Mouse (Mus musculus) E14TG2a.4 (cell line): ENCODE data around the gene Nt5c2.

Experiments used
- H3K27me3 ChIP-seq: 2 replicates; pipeline ENCODE4 v1.6.1; 2014; ENCODE audit warnings: low read length, control low read depth; ENCODE audit not compliant: insufficient read depth
- H3K36me3 ChIP-seq: 2 replicates; pipeline ENCODE4 v1.6.1; 2014; ENCODE audit warnings: low read length, control low read depth; ENCODE audit not compliant: insufficient read depth
- H3K4me1 ChIP-seq: replicated peaks from 2 replicates; pipeline ENCODE4 v1.6.1; 2014; ENCODE audit warnings: low read depth, low read length, control low read depth
- H3K4me3 ChIP-seq: replicated peaks from 2 replicates; pipeline ENCODE4 v1.5.1; 2014; ENCODE audit warnings: mild to moderate bottlenecking, low read length
- H3K9me3 ChIP-seq: 2 replicates; pipeline ENCODE4 v1.6.1; 2014; ENCODE audit warnings: low read length, control low read depth
- CTCF ChIP-seq: conservative IDR thresholded peaks from 2 replicates; pipeline ENCODE4 v1.5.1; 2014; ENCODE audit warnings: low read length
- NANOG ChIP-seq: IDR thresholded peaks from 2 replicates; pipeline ENCODE4 v1.6.1; 2014; ENCODE audit warnings: borderline replicate concordance, low read length, mixed read lengths
- POU5F1 ChIP-seq: IDR thresholded peaks from 2 replicates; pipeline ENCODE4 v1.6.1; 2014; ENCODE audit warnings: low read length, borderline replicate concordance

Gene Nt5c2

GRCm38 (mm10) chr19:46841016-46841415, 173.9 kb downstream of the Nt5c2 start:
- no peaks in the 10 kb centered on the region for H3K27me3 ChIP-seq
- TF ChIP-seq POU5F1 (no peak), NANOG (no peak), CTCF (no peak)
- H3K9me3 ChIP-seq = no peaks in the 10 kb centered on the region
- H3K36me3 ChIP-seq = peaks cover 8% of the 10 kb centered on the region; the same call in 1 of the 2 replicates
- no peak overlapping the region for H3K4me3 ChIP-seq
- peaks cover 88% of the 10 kb centered on the region for H3K4me1 ChIP-seq

GRCm38 (mm10) chr19:46837290-46838079, 177.5 kb downstream of the Nt5c2 start:
- TF ChIP-seq CTCF = no peak
- Histone ChIP-seq H3K27me3 (no peaks in the 10 kb centered on the region), H3K4me1 (peaks cover 88% of the 10 kb centered on the region), H3K4me3 (peak overlapping the region; percentile 61), H3K36me3 (0 out of 2 replicates have a peak, but pooled peaks cover 8% of the 10 kb centered on the region), H3K9me3 (no peaks in the 10 kb centered on the region)

- peaks cover 97% of the 10 kb centered on the region for H3K4me1 ChIP-seq
- H3K27me3 ChIP-seq = no peaks in the 10 kb centered on the region
- 0 out of 2 replicates have a peak, but pooled peaks cover 11% of the 10 kb centered on the region for H3K36me3 ChIP-seq
- H3K4me3 ChIP-seq = peak overlapping the region; percentile 61
- no peaks in the 10 kb centered on the region for H3K9me3 ChIP-seq
- TF ChIP-seq CTCF (no peak), NANOG (peak; percentile 76), POU5F1 (no peak)
Measured at GRCm38 (mm10) chr19:46836085-46836484, 178.9 kb downstream of the Nt5c2 start.

GRCm38 (mm10) chr19:46835339-46835738, 179.6 kb downstream of the Nt5c2 start:
- no peaks in the 10 kb centered on the region for H3K9me3 ChIP-seq
- TF ChIP-seq NANOG = no peak
- TF ChIP-seq POU5F1 = no peak
- no peak for TF ChIP-seq CTCF
- H3K4me1 ChIP-seq = peaks cover 97% of the 10 kb centered on the region
- H3K4me3 ChIP-seq = peak overlapping the region; percentile 62
- H3K27me3 ChIP-seq = no peaks in the 10 kb centered on the region
- H3K36me3 ChIP-seq = 0 out of 2 replicates have a peak, but pooled peaks cover 11% of the 10 kb centered on the region

- H3K36me3 ChIP-seq = 0 out of 2 replicates have a peak, but pooled peaks cover 8% of the 10 kb centered on the region
- TF ChIP-seq NANOG = no peak
- no peak for TF ChIP-seq CTCF
- TF ChIP-seq POU5F1 = no peak
- H3K4me1 ChIP-seq = peaks cover 98% of the 10 kb centered on the region
- H3K9me3 ChIP-seq = no peaks in the 10 kb centered on the region
- peak overlapping the region; percentile 62 for H3K4me3 ChIP-seq
- no peaks in the 10 kb centered on the region for H3K27me3 ChIP-seq
Measured at GRCm38 (mm10) chr19:46834301-46834700, 180.7 kb downstream of the Nt5c2 start.
